Mouse (Mus musculus) mouse trophoblast stem cell (cell line): Measurements from ENCODE around the gene Emd.

Experiments
- in situ Hi-C, 2 experiments: fragments of 300-500 bp; cut with MseI, MboI; formaldehyde crosslinking; loops; 2 replicates in 1 of 2; 3 replicates in 1 of 2; pipeline ENCODE4 v1.15.1; 2025

Emd gene

DNA sequence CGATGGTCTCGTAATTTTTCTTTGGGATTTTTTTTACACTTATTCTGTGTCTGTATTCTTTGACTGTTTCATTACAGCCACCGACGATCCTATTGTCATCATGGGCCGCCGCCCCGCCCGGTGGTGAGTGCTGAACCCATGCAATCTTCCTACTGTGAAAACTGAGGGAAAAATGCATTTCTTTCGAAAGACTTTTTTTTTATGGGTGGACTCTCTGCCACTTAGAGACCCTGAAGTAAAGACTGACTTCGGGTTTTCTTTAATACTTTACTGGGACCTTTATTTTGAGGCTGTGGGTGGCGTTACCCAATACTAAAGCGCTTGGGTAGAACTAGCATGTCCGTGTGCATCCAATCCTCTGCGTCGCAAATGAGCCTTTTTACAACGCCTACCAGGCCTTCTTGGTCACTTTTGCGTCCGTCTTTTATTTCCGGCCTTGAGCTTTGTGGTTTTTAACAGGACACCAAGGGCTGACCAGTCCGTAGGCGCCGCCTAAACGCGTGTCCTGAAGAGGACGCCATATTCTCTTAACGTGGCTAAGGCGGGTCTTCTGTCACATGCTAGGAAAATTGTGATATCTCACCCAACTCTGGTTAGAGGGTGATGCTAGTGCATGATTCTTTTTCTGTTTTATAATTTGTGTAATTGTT lies 16.5 kb downstream of the Emd start:
- in situ Hi-C loops = no loop called here

DNA sequence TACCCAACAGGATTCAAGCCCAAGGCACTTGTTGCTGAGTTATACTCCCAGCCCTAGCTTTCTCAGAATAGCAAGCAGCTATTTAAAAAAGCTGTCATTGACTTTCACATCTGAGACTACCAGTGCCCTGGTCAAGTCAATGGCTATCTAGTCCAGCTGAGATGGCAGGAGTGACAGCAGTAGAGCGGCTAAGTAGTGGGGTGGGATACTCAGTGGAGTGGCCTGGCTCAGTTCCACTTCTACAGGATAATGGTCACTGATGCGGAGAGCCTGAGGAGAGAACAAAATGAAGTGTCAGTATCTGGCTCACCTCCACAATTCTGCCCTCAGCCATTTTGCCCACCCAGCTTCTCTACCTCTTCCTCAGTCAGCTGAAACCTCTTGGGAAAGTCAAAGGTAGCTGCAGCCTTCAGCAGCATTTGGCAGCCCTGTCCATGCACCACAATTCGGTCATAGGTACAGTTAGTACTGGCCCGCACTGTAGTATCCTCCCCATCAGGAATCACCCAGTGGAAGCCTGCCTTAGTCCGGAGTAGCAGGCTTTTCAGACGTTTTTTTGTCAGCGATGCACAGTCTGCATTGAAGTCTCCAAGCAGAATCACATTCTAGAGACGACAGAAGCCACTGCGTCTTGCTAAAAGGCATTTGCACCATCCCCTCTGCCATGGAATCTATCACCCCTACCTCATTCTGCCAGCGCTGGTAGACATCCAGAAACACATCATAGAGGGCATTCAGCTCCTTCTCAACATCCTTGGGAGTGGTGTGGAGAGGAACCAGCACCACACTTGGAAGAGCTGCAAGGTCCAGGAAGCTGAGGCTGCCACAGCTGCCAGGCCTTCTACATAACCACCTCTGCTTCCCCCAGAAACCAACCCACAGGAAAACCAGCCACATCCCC lies 19.2 kb downstream of the Emd start:
- in situ Hi-C loops = no loop called here

DNA sequence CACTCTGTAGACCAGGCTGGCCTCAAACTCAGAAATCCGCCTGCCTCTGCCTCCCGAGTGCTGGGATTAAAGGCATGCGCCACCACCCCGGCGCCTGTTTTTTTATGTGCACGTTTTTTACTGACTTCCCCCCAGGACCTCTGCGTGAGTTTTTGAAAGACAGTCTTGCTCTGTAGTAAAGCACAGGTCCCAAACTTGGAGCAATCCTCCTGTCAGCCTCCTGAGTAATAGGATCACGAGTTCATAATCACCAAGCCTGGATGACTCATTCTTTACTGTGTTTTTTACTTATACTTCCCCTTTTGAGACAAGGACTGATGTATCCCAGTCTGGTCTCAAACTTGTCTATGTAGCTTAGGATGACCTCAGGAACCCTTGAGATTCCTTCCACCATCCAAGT lies 23.4 kb downstream of the Emd start:
- in situ Hi-C loops = no loop called here

DNA sequence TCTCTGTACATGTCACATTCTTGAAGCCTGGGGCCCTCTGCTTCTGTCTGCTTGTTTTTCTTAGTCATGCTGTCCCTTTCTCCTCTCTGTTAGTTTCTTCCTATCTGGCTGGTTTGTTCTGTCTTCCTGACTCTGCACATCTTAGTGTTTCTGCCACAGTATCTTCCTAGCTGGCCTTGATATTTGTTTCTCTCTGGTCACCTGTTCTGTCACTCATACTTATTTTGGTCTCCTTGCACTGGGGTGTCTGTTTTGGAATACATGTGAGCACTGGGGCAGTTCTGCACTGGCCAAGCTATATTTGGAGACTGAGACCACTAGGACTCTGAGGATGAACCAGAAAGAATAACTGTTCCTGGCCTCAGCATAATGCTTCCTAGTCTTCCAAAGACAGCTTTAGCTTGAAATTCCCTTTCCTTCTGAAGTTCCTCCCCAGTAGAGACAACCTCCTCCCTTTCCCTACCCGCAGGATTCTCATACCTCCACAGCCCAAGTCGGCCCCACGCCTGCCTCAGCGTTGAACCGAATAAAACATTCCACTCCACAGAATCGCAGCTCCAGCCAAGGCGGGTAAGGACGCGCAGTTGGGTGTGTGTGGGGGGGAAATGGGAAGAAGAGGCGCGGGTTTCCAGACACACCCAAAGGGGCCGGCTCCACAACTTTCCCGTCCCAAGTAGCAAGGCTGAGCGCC lies 26.7 kb downstream of the Emd start:
- in situ Hi-C loops = no loop called here

DNA sequence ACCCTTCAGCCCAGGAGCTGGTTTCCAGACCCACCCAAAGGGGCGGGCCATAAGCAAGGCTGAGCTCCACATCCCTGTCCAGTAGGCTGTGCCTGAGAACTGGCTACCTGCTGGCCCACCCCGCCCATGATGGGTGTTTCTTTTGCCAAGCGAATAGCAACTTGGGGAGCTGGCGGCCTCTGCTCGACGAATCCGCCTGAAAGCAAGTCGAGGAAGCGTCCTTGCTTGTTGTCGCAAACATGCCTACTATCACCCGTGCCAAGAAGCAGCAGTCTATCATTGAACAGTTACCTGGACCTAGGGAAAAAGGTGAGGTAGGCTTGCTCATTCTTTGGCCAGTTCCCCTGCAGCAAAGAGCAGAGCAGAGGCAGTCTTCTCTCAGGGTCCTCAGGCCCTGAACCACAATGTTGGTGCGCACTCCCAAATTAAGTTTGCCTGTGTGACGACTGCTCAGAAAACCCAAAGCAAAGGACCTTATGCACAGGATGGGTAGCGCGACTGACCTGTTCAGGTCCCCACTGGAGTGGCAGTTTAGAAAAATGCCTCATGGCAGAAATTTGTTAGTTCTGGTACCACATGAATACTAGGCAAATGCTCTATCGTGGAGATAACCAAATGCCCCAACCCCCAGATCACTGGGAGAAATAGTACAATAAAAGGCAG lies 27.4 kb downstream of the Emd start, which contains the start of the genes Taz and Dnase1l1:
Gene Taz (plus strand): TSS at position 181 of the 663 bp plus-strand sequence.
Gene Dnase1l1 (minus strand): TSS at position 606 of the 663 bp plus-strand sequence.
- in situ Hi-C loops = no loop called here

DNA sequence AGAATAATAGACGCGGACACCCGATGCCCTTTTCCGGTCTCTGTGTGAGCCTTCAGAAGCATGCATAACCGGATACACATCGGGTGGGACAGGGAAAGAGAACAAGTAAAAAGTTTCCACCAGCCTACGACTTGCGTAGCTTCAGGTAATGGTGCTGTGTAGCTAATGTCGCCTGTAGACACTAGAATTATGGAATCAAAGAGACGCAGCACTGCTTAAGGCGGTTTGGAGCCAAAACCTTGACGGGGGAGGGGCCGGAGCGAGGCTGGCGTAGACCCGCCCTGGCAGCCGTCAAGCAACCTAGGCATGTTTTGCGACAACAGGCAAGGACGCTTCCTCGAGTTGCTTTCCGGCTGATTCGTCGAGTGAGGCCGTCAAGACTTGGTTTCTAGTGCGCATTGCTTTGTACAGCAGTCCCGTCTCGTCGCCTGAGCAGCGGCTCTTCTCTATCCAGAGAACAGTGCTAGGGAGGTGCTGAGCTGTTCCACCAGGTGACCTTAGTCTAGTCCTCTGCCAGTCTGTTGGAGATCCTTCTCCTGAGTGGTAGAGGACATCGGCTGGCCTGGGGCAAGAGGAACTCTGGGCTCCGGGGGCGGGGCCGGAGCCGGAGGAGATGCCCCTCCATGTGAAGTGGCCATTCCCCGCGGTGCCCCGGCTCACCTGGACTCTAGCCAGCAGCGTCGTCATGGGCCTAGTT lies 28.1 kb downstream of the Emd start:
- in situ Hi-C loops = no loop called here

DNA sequence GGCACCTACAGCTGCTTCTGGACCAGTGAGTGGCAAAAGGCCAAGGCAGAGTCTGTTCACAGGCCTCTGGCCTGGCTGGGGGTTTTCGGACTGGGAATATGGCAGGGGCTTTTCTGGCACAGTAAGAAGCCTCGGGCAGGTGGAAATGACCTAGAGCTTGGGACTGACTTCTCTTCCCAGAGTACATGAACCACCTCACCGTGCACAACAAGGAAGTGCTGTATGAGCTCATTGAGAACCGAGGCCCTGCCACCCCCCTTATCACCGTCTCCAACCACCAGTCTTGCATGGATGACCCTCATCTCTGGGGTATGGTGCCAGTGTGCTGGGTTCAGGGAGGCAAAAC lies 28.6 kb downstream of the Emd start:
- in situ Hi-C loops = no loop called here

DNA sequence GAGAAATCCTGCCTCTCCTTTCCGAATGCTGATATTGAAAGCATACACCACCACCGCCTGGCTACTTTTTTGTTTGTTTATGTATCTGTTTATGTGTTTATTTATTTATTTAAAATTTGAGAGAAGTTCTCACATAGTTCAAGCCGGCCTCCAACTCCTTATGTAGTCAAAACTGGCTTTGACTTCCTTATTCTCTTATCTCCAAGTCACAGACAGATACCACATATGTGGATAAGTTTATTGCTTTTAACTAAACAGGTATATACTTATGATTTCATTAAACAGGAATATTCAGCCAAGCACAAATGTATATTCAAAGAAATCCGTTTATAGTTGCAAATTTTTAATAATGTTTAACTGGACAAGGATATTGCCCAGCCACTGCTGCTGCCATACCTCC lies 38.9 kb downstream of the Emd start:
- in situ Hi-C loops = no loop called here

DNA sequence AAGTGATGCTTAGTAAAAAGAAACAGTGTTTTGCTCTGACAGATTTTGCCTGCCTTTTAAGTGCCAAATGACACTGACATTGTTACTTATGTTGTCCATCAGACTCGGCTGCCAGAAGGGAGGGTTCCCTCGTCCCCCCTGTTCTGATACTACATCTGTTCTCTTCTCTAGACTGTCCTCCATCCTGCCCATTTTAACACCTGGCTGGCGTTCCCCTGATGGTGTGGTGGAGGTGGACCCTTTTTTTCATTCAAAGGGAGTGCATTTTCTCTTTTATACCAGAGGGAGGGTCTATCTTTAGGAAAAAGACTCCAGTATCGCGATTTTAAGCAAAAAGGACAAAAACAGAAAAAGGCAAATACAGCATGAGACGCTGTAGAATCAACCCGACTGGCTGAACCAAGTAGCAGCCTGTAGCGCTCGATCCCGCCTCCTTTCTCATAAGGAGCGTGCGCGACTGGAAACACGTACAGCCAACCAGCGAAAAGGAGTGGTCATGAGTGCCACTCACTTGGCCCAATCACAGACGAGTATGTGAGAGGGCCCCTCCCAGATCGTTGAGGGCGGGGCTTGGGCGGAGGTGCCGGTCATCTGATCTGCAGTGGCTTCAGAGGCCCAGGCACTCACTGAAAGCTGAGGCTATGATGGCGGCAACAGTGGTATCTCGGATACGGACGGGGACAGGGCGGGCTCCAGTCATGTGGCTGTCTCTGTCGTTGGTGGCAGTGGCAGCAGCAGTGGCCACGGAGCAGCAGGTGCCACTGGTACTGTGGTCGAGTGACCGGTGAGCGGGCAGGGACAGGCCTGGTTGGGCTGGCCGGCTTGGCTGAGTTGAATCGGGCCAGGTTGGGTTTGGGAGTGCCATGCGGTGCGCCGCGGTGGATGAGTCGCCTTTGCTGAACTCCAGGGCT lies 42.3 kb downstream of the Emd start, which contains the start of gene Atp6ap1:
Gene Atp6ap1 (plus strand): TSS at position 560 of the 911 bp plus-strand sequence.
- in situ Hi-C loops = no loop called here

DNA sequence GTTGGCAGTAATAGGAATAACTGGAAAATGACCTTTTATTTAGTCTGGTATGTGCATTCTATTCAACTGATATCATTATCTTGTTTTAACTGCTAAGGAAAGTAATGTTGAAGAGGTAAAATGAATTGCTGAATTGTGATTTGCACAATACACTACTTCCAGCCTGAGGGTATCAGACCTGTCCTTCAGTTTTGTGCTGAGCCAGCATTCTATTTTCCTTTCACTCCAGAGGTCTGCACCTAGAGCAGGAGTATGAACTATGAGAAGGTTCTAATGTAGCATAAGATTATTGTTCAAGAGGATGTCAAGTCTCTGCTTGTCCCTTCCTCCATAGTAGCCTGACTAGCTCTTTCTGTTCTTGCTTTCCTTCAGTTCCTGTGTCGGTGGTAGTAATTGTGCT lies 43.9 kb downstream of the Emd start:
- in situ Hi-C loops = no loop called here

DNA sequence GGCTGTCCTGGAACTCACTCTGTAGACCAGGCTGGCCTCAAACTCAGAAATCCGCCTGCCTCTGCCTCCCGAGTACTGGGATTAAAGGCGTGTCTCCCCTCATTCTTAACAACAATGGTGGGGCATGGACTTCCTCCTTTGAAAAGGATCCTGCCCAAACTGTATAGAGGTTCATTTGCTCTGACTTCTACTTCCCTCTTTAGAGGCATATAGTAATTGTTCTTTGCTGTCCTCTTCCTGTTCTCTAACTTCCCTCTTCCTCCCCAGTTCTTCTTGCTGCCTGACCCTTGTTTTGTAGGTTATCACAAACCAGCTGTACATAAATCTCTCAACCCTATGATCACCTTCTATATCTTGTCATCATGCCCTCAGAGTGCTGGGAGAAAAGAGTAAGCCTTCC lies 45.2 kb downstream of the Emd start:
- in situ Hi-C loops = no loop called here

DNA sequence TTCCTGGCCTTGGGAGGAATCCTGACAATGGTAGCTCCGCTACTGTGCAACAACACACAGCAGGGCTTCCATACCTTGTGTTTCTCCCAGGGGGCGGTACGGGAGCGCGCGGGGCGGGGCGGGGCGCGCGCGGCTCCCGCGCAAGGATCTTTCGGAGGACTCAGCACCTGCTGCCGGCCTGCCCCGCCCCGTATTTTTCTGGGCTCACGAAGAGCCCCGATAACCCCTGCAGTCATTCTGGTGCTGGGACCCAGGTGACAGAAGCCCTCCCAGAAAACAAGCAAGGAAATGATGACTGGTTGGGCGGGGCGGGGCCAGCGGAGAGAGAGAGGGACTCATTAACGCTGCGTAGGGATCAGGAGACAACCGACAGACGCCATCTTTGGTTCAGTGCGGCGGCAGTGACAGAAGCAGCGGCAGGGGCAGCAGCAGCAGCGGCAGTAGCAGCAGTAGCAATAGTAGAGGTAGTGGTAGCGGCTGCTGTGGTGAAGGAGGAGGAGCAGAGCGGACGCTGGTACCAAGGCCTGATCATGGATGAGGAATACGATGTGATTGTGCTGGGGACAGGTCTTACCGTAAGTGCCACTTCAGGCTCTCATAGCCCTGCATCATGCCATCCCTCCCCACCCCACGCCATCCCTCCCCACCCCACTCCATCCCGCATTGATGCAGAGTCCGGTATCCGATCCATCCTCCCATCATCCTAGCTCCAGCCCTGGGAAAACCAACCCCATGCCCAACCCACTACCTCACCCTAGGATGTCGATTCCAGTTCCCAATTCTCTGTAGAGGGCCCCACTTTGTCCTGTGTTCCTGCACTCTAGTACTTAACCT lies 50.6 kb downstream of the Emd start, which contains the start of gene Gdi1:
Gene Gdi1 (plus strand): TSS at position 132 of the 834 bp plus-strand sequence.
- in situ Hi-C loops = no loop called here
